Mouse (Mus musculus): ENCODE data around the gene Meis2.

DNA sequence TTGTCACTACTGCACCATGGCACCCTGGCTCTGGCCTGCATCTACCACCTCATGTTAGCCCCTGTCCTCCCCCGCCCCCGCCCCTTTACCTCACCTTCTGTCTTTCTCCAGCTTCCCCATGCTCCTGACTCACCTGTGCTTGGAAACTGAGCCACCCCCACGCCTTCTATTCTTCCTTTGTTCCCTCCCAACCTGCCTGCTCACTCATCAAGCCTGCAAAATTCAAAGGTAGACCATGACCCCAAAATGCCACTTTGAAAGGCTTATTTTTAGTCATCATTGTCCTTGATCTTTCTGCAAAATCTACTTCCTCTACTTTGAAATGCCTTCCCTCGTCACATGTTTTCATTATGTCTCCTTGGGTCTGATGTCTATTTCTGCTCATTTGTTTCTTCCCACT lies 77.2 kb downstream of the Meis2 start:
- TF ChIP-seq ZC3H11A (IDR thresholded peaks at IDR 0.05; ENCODE audit: borderline replicate concordance, low read depth, low read length) (no peak), HCFC1 (IDR thresholded peaks at IDR 0.05; ENCODE audit: borderline replicate concordance, insufficient read depth, low read length) (no peak), MAFK (IDR thresholded peaks at IDR 0.05; ENCODE audit: insufficient read depth, low read depth, low read length) (no peak), ZNF384 (IDR thresholded peaks at IDR 0.05; ENCODE audit: low read depth, low read length) (no peak)

Data from ES-E14 (cell line).